Mouse (Mus musculus) bone marrow macrophage, adult 2 months (primary cell): Measurements from ENCODE around the gene Pum1.

Source experiments
- CTCF ChIP-seq: IDR thresholded peaks from 2 replicates; pipeline ENCODE4 v1.5.1; 2012; ENCODE audit warnings: low read depth, mild to moderate bottlenecking, low read length, moderate library complexity
- POLR2A ChIP-seq: IDR thresholded peaks from 2 replicates; pipeline ENCODE4 v1.6.1; 2012; ENCODE audit warnings: mild to moderate bottlenecking, low read depth, low read length, borderline replicate concordance

DNA sequence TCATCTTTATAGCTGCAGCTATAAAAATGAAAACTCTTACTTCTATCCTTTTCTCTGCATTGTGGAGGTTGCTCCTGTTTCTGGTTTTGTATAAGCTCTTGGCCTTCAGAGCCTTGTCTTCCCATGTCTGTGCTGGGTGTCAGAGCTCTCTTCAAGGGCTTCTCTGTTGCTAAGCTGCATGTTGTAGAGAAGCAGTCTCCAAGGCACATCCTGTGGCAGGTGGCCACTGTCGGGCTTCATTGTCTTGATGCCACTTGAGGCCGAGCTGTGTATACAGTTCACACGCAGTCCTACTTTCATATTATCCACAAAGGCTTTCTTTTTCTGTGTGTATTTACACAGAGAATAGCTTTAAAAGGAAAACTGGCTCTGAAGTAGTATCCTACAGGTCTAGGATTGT lies 63.0 kb downstream of the Pum1 start:
- TF ChIP-seq POLR2A (no peak), CTCF (no peak)
